Mouse (Mus musculus): ENCODE results near the gene Isg15. TPM values are rescaled to one million over a fixed set of nuclear protein-coding genes. Genes with fewer than 3 reads are reported as not detected.

Gene Isg15
- polyA plus RNA-seq (2012; rRNA removed): 28.1 and 90.2 TPM in 2 replicates

GRCm38 (mm10) chr4:156200623-156201475, at the start of gene Isg15:
Gene Isg15, minus strand, starts transcription at chr4:156200818.
- Histone ChIP-seq H3K27ac (ENCODE audit: insufficient read depth, low read depth, low read length) (peak within 1 kb of the TSS; percentile 90), H3K36me3 (ENCODE audit: control insufficient read depth, insufficient read depth, low read length) (0 out of 2 replicates have a peak, but pooled peaks cover 2% of the 10 kb centered on the region), H3K4me3 (ENCODE audit: low read depth, low read length) (peak within 1 kb of the TSS; percentile 49), H3K27me3 (ENCODE audit: control insufficient read depth, insufficient read depth, low read length) (no peaks in the 10 kb centered on the region; the same call in 1 of the 2 replicates), H3K4me1 (ENCODE audit: control insufficient read depth, insufficient read depth, insufficient read length, low read length) (peaks cover 12% of the 10 kb centered on the region; the same call in 1 of the 2 replicates)
- TF ChIP-seq POLR2A (IDR thresholded peaks at IDR 0.05; ENCODE audit: low read depth, low read length) (peak; percentile 82; the same call in 1 of the 2 replicates), CTCF (IDR thresholded peaks at IDR 0.05; ENCODE audit: extremely low read depth, insufficient read length, insufficient replicate concordance, low read depth, low read length) (no peak)
- 30% methylated on average over 10 of the region's 10 CpGs for WGBS

GRCm38 (mm10) chr4:156249567-156249966, 48.9 kb upstream of the Isg15 start:
- TF ChIP-seq CTCF (IDR thresholded peaks at IDR 0.05; ENCODE audit: extremely low read depth, insufficient read length, insufficient replicate concordance, low read depth, low read length) (no peak), POLR2A (IDR thresholded peaks at IDR 0.05; ENCODE audit: low read depth, low read length) (no peak)
- peaks cover 8% of the 10 kb centered on the region for H3K27me3 ChIP-seq (ENCODE audit: control insufficient read depth, insufficient read depth, low read length)
- peaks cover 25% of the 10 kb centered on the region for H3K36me3 ChIP-seq (ENCODE audit: control insufficient read depth, insufficient read depth, low read length)
- peaks cover 4% of the 10 kb centered on the region for H3K4me1 ChIP-seq (ENCODE audit: control insufficient read depth, insufficient read depth, insufficient read length, low read length)
- no peak overlapping the region for H3K4me3 ChIP-seq (ENCODE audit: low read depth, low read length)
- H3K27ac ChIP-seq (ENCODE audit: insufficient read depth, low read depth, low read length): no peak overlapping the region
- 47% methylated on average over 11 of the region's 11 CpGs for WGBS

- H3K4me1 ChIP-seq (ENCODE audit: control insufficient read depth, insufficient read depth, insufficient read length, low read length): peaks cover 3% of the 10 kb centered on the region
- H3K4me3 ChIP-seq (ENCODE audit: low read depth, low read length): peak overlapping the region; percentile 71
- TF ChIP-seq CTCF (IDR thresholded peaks at IDR 0.05; ENCODE audit: extremely low read depth, insufficient read length, insufficient replicate concordance, low read depth, low read length) (no peak), POLR2A (IDR thresholded peaks at IDR 0.05; ENCODE audit: low read depth, low read length) (no peak)
- H3K36me3 ChIP-seq (ENCODE audit: control insufficient read depth, insufficient read depth, low read length): peaks cover 26% of the 10 kb centered on the region
- H3K27me3 ChIP-seq (ENCODE audit: control insufficient read depth, insufficient read depth, low read length): no peaks in the 10 kb centered on the region
- H3K27ac ChIP-seq (ENCODE audit: insufficient read depth, low read depth, low read length): no peak overlapping the region
- WGBS: 21% methylated on average over 55 of the region's 60 CpGs
Measured at GRCm38 (mm10) chr4:156236651-156237447, 36.2 kb upstream of the Isg15 start.

- under 1% methylated on average over 90 of the region's 90 CpGs for WGBS
- H3K27me3 ChIP-seq (ENCODE audit: control insufficient read depth, insufficient read depth, low read length): no peaks in the 10 kb centered on the region
- H3K36me3 ChIP-seq (ENCODE audit: control insufficient read depth, insufficient read depth, low read length): peaks cover 23% of the 10 kb centered on the region
- TF ChIP-seq POLR2A (IDR thresholded peaks at IDR 0.05; ENCODE audit: low read depth, low read length) (0 out of 2 replicates have a peak, but pooled peaks have one; percentile 28), CTCF (IDR thresholded peaks at IDR 0.05; ENCODE audit: extremely low read depth, insufficient read length, insufficient replicate concordance, low read depth, low read length) (no peak)
- H3K4me1 ChIP-seq (ENCODE audit: control insufficient read depth, insufficient read depth, insufficient read length, low read length): peaks cover 3% of the 10 kb centered on the region
- H3K4me3 ChIP-seq (ENCODE audit: low read depth, low read length): peak within 1 kb of the TSS; percentile 71
- peak within 1 kb of the TSS; percentile 58 for H3K27ac ChIP-seq (ENCODE audit: insufficient read depth, low read depth, low read length)
Measured at GRCm38 (mm10) chr4:156235808-156236533, 35.4 kb upstream of the Isg15 start, which contains the start of gene Noc2l. Gene Noc2l, plus strand, starts transcription at chr4:156236010.

- Histone ChIP-seq H3K4me1 (ENCODE audit: control insufficient read depth, insufficient read depth, insufficient read length, low read length) (peaks cover 3% of the 10 kb centered on the region), H3K27ac (ENCODE audit: insufficient read depth, low read depth, low read length) (peak overlapping the region; percentile 50), H3K4me3 (ENCODE audit: low read depth, low read length) (peak overlapping the region; percentile 71), H3K36me3 (ENCODE audit: control insufficient read depth, insufficient read depth, low read length) (peaks cover 19% of the 10 kb centered on the region), H3K27me3 (ENCODE audit: control insufficient read depth, insufficient read depth, low read length) (no peaks in the 10 kb centered on the region)
- TF ChIP-seq POLR2A (IDR thresholded peaks at IDR 0.05; ENCODE audit: low read depth, low read length): no peak
- TF ChIP-seq CTCF (IDR thresholded peaks at IDR 0.05; ENCODE audit: extremely low read depth, insufficient read length, insufficient replicate concordance, low read depth, low read length): no peak
- under 1% methylated on average over 15 of the region's 15 CpGs for WGBS
Measured at GRCm38 (mm10) chr4:156235360-156235770, 34.7 kb upstream of the Isg15 start.

- peak within 1 kb of the TSS; percentile 71 for H3K4me3 ChIP-seq (ENCODE audit: low read depth, low read length)
- WGBS: under 1% methylated on average over 38 of the region's 48 CpGs
- peaks cover 3% of the 10 kb centered on the region for H3K4me1 ChIP-seq (ENCODE audit: control insufficient read depth, insufficient read depth, insufficient read length, low read length)
- TF ChIP-seq CTCF (IDR thresholded peaks at IDR 0.05; ENCODE audit: extremely low read depth, insufficient read length, insufficient replicate concordance, low read depth, low read length) (no peak), POLR2A (IDR thresholded peaks at IDR 0.05; ENCODE audit: low read depth, low read length) (no peak)
- H3K36me3 ChIP-seq (ENCODE audit: control insufficient read depth, insufficient read depth, low read length): peaks cover 16% of the 10 kb centered on the region
- no peaks in the 10 kb centered on the region for H3K27me3 ChIP-seq (ENCODE audit: control insufficient read depth, insufficient read depth, low read length)
- peak within 1 kb of the TSS; percentile 50 for H3K27ac ChIP-seq (ENCODE audit: insufficient read depth, low read depth, low read length)
Measured at GRCm38 (mm10) chr4:156234701-156235213, 34.1 kb upstream of the Isg15 start, which contains the start of gene Plekhn1. Gene Plekhn1, minus strand, starts transcription at chr4:156234857.
